Mouse (Mus musculus) midbrain, postnatal 0 days (tissue): ENCODE measurements around the gene Gm20388. TPM values are rescaled to one million over a fixed set of nuclear protein-coding genes. Genes with fewer than 3 reads are reported as not detected.

Experiments
- ATAC-seq: fragments of 200-750 bp; cut with Nextera tagmentation; 2 replicates; pipeline ENCODE4 v1.8.0; 2017; ENCODE audit warnings: moderate number of reproducible peaks, mild to moderate bottlenecking, moderate TSS enrichment, moderate library complexity; ENCODE audit not compliant: low FRiP score
- DNase-seq: peaks from one replicate; pipeline ENCODE4 v3.0.0-alpha.2; 2015; ENCODE audit warnings: low spot score
- H3K27ac ChIP-seq: fragments of 300-500 bp; sonication (generic); 2 replicates; pipeline ENCODE4 v1.5.1; 2014; ENCODE audit warnings: low read depth, mild to moderate bottlenecking, low read length, mixed read lengths
- H3K27me3 ChIP-seq: fragments of 300-500 bp; sonication (generic); 2 replicates; pipeline ENCODE4 v1.6.1; 2014; ENCODE audit warnings: low read length, control low read depth, mixed read lengths; ENCODE audit not compliant: insufficient read depth
- H3K36me3 ChIP-seq: fragments of 300-500 bp; sonication (generic); 2 replicates; pipeline ENCODE4 v1.6.1; 2014; ENCODE audit warnings: low read length, control low read depth, mixed read lengths; ENCODE audit not compliant: insufficient read depth
- H3K4me1 ChIP-seq: fragments of 300-500 bp; sonication (generic); 2 replicates; pipeline ENCODE4 v1.6.1; 2014; ENCODE audit warnings: mild to moderate bottlenecking, control low read depth, antibody characterized with exemption, low read length, mixed read lengths; ENCODE audit not compliant: insufficient read depth
- H3K4me2 ChIP-seq: fragments of 300-500 bp; sonication (generic); 2 replicates; pipeline ENCODE4 v1.6.1; 2014; ENCODE audit warnings: low read depth, mild to moderate bottlenecking, low read length, mixed read lengths; ENCODE audit not compliant: poor library complexity, severe bottlenecking
- H3K4me3 ChIP-seq: fragments of 300-500 bp; sonication (generic); 2 replicates; pipeline ENCODE4 v1.5.1; 2014; ENCODE audit warnings: low read depth, mild to moderate bottlenecking, low read length, moderate library complexity
- H3K9ac ChIP-seq: fragments of 300-500 bp; sonication (generic); replicated peaks from 2 replicates; pipeline ENCODE4 v1.6.1; 2014; ENCODE audit warnings: mild to moderate bottlenecking, low read length, moderate library complexity, mixed read lengths; ENCODE audit not compliant: poor library complexity, severe bottlenecking
- H3K9me3 ChIP-seq: fragments of 300-500 bp; sonication (generic); 2 replicates; pipeline ENCODE4 v1.6.1; 2016; ENCODE audit warnings: low read length, control low read depth
- CTCF ChIP-seq: IDR thresholded peaks from 2 replicates; pipeline ENCODE4 v1.5.1; 2016; ENCODE audit warnings: antibody characterized with exemption, mild to moderate bottlenecking
- WGBS: fragments of 180-500 bp; shearing (Covaris S2); extraction: QIAGEN DNeasy Blood & Tissue Kit; methylation state at CpG from one replicate; pipeline ENCODE4 v1.1.7; 2014; 5-methylcytosine and 5-hydroxymethylcytosine counted together
- polyA plus RNA-seq: library from polyadenylated mRNA; unstranded; fragments of >200 nt; fragmentation: Nextera tagmentation; extraction: Ambion mirVana; gene quantifications from 2 replicates; pipeline ENCODE4 v1.2.1, GENCODE M21; 2015
- total RNA-seq: library from RNA; depleted of rRNA; stranded (reverse); fragments of >200 nt; gene quantifications from 2 replicates; pipeline ENCODE4 v1.2.3, GENCODE M21; 2014

Gm20388 gene
- total and polyA plus RNA-seq, 2 experiments from 2014 or later: 74.2 TPM; not detected in 1

DNA sequence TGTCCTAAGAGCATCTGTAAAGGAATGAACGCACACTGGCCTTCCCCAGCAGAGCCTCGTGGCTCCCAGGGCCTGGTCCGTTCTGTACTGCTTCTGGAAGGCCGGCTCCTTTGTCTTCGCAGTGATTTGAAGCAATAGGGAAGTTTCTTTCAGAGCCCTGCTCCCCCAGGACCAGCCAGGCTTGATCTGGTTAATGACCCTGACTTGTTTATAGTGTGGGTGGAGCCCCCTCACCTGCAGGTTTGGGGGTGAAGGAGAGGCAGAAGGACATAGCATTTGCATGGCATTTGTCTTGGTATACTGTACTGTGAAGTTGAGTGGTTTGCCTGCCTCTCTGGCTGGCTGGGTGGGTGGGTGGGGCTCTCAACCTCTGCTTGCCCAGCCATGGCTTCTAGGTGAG is 833.8 kb downstream of the Gm20388 start:
- no peak overlapping the region for H3K9ac ChIP-seq
- ATAC-seq (no peak), DNase-seq (no peak)
- TF ChIP-seq CTCF: no peak
- no peaks in the 10 kb centered on the region for H3K9me3 ChIP-seq
- H3K4me1 ChIP-seq: no peaks in the 10 kb centered on the region
- 67% methylated on average over 5 of the region's 5 CpGs for WGBS
- H3K36me3 ChIP-seq: no peaks in the 10 kb centered on the region
- no peak overlapping the region for H3K4me2 ChIP-seq
- H3K27ac ChIP-seq: no peak overlapping the region
- H3K4me3 ChIP-seq: no peak overlapping the region
- H3K27me3 ChIP-seq: no peaks in the 10 kb centered on the region

DNA sequence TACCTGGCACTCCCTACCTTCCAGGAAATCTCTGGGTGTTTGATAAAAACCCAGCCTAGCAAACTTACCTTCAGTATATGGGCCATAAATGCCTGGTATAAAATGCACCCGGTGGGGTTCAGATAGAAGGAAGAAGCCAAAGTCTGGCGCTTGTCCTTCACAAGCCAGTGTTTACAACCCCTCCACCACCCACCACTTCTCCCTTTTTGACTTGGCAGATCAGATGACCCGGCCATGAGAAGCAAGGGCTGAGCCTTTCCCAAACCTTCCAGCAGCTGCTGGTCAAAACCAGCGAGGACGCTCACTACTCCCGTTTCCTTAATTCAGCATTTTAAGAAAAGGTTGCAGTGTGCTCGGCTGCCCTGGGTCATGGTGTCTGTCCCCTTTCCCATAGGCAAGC is 834.6 kb downstream of the Gm20388 start:
- Histone ChIP-seq H3K4me3 (no peak overlapping the region), H3K9ac (no peak overlapping the region), H3K36me3 (no peaks in the 10 kb centered on the region), H3K9me3 (no peaks in the 10 kb centered on the region), H3K4me2 (no peak overlapping the region), H3K27ac (no peak overlapping the region), H3K4me1 (no peaks in the 10 kb centered on the region), H3K27me3 (no peaks in the 10 kb centered on the region)
- TF ChIP-seq CTCF: no peak
- WGBS: 66% methylated on average over 7 of the region's 7 CpGs
- ATAC-seq: no peak
- DNase-seq: no peak

DNA sequence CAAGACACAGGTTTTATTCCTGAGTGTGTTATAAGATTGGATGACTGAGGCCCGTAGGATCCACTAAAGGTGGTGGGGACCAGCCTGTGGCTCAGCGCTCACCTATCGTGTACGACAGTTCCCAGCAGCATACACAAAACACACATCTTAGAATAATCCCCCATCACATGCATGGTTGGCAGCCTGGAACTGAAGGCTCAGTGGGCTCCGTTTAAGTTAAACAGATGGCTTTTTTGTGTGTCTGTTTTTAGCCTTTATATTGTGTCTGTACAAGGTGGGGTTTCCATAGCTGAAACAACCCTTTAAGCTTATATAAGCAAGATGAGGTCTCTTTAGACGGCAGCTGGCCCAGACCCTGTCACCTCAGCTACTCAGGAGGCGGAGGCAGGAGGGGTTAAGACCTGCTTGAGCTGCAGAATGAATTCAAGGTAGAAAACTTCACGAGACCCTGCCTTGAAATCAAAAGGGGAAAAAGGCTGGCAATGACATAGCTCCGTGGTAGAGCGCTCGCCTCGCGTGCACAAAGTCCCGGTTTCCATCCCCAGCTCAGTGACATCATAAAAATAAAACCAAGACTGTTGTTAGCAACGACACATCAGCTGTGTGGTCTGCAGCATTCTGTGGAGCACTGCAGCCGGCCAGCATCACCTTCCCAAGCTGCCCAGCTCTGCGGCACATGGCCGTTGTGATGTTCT is 835.5 kb downstream of the Gm20388 start:
- Histone ChIP-seq H3K9ac (no peak overlapping the region), H3K9me3 (no peaks in the 10 kb centered on the region), H3K27ac (no peak overlapping the region), H3K4me3 (no peak overlapping the region), H3K36me3 (no peaks in the 10 kb centered on the region), H3K27me3 (no peaks in the 10 kb centered on the region), H3K4me1 (no peaks in the 10 kb centered on the region), H3K4me2 (no peak overlapping the region)
- TF ChIP-seq CTCF: no peak
- DNase-seq: no peak
- ATAC-seq: no peak
- WGBS: 60% methylated on average over 18 of the region's 18 CpGs

DNA sequence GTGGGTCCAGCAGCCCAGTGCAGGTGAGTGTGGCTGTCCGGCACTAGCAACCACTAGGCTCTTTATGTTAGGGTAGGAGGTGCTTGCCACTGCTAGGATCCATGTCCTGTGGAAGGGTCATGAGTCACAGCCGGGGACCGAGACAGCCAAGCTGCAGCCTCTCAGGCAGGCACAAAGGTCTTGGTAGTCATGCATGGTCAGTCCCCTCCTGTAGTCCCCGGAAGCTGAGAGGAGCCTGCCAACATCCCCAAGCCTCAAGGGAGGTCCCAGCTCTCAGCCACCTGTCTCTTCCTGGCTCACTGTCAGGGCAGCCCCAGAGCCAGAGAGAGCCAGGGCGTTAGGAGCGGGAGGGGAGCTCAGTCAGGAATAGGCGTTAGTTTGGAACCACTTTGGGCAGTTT is 836.6 kb downstream of the Gm20388 start:
- no peaks in the 10 kb centered on the region for H3K36me3 ChIP-seq
- TF ChIP-seq CTCF: no peak
- DNase-seq (peak; percentile 19), ATAC-seq (no peak)
- H3K9me3 ChIP-seq: no peaks in the 10 kb centered on the region
- H3K27ac ChIP-seq: no peak overlapping the region
- 81% methylated on average over 7 of the region's 7 CpGs for WGBS
- H3K4me3 ChIP-seq: no peak overlapping the region
- no peak overlapping the region for H3K4me2 ChIP-seq
- no peak overlapping the region for H3K9ac ChIP-seq
- H3K27me3 ChIP-seq: no peaks in the 10 kb centered on the region
- H3K4me1 ChIP-seq: no peaks in the 10 kb centered on the region

DNA sequence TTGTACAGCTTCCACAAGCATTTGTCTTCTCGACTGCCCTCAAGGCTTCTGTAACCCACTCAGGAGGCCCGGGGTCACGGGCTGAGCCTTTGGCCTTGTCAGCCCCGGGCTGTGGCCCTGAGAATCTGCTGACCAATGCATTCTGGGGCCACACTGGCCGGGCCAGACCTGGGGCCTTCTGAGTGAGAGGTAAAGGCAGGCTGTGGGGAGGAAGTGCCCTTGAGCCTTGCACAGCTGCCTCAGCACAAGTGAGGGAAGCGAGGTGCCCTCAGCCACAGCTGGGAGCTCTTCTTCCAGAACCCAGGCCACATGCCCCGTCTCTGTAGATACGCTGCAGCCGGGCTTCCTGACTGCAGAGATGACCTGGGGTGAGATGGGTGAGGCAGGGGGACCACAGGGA is 840.0 kb downstream of the Gm20388 start:
- Histone ChIP-seq H3K9ac (no peak overlapping the region), H3K4me1 (no peaks in the 10 kb centered on the region), H3K9me3 (no peaks in the 10 kb centered on the region), H3K27ac (no peak overlapping the region), H3K4me3 (no peak overlapping the region), H3K36me3 (no peaks in the 10 kb centered on the region), H3K4me2 (no peak overlapping the region), H3K27me3 (no peaks in the 10 kb centered on the region)
- 85% methylated on average over 9 of the region's 9 CpGs for WGBS
- ATAC-seq (no peak), DNase-seq (no peak)
- no peak for TF ChIP-seq CTCF

DNA sequence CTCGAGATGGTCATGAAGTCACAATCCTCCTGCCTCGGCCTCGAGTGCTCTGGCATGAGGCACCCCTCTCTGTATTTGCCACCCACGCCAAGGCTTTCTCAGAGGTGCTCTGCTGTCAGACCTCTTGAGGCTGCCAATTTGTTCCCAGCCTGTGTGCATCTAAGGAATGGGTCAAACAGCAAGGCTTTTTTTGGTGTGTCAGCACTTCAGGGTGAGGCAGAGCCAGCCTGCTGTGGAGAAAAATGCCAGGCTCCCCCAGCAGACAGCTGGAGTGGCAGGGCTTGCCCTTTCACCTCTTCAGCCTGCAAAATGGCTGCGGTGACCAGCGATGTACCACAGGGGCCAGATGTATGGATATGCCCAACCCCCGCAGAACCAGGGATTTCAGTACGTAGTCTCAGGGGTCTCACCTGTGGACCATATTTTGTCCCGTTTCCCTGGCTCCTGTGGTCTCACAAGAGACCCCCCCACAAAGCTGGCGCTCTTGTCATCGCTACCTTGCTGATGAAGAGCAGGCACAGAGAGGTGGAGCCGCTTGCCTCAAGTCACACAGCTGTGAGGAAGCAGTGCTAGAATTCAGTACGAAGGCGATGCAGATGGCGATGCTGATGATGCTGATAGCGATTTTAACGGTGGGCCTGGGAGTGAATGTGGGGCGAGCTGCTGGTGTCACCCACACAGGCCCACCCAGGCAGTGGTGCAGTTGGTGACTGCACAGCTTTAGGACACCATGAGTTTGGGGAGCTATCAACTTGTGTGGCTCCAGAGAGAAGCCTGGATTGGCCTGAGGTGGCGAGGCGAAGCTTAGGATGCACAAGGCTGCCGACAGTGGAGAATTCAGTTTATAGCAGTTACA is 840.8 kb downstream of the Gm20388 start:
- Histone ChIP-seq H3K4me2 (no peak overlapping the region), H3K4me3 (no peak overlapping the region), H3K27ac (no peak overlapping the region), H3K9me3 (no peaks in the 10 kb centered on the region), H3K9ac (no peak overlapping the region), H3K27me3 (no peaks in the 10 kb centered on the region), H3K4me1 (no peaks in the 10 kb centered on the region), H3K36me3 (no peaks in the 10 kb centered on the region)
- 81% methylated on average over 21 of the region's 21 CpGs for WGBS
- ATAC-seq (no peak), DNase-seq (no peak)
- no peak for TF ChIP-seq CTCF
